In genomic region chr3:31106597-31106996, GRCm38 (mm10) we compare ENCODE assay signal across 28 mouse cellular contexts. TPM values are rescaled to one million over a fixed set of nuclear protein-coding genes. Genes with fewer than 3 reads are reported as not detected.
DNase-seq lines count a peak whose midpoint lies in the region; ATAC-seq and TF ChIP-seq lines count a peak whose summit lies in the region.
"Had no signal": no experiment of that assay in that cellular context is flagged by ENCODE, and none has a peak within 500 bp of the region (broad histone marks: within the 10 kb centered on the region; RNA-seq: fewer than 3 reads in every experiment).

No protein-coding gene starts in this region.

- peaks cover 98% of the 10 kb centered on the region for H3K79me2 ChIP-seq in macrophage (ENCODE audit: inconsistent target)

- DNase-seq in lung, postnatal 0 days (ENCODE audit: low spot score): peak; percentile 19
- no peak for DNase-seq in lung, adult 2 months
- DNase-seq in splenic B cell, adult 2 months (ENCODE audit: low read depth, low spot score): peak; percentile 41
- no peak for DNase-seq in cerebellum, adult 2 months
- DNase-seq in hindbrain, postnatal 0 days (ENCODE audit: low spot score): no peak
- DNase-seq: adrenal gland, postnatal 14 days; cerebellum, adult 11 months; cerebellum, postnatal 10 days; forebrain, postnatal 0 days; gastrocnemius, postnatal 25 days; kidney, adult 8-10 months; kidney, postnatal 14 days; lung, adult 18-20 months; retina, postnatal 1 day; right cerebral cortex, postnatal 25 days; spleen, adult 18-20 months; thymus, postnatal 36 days had no signal

- TF ChIP-seq POLR2A in lung, adult 2 months (IDR thresholded peaks at IDR 0.05; ENCODE audit: borderline replicate concordance, extremely low read depth, low read depth, low read length): no peak
- TF ChIP-seq POLR2A in bone marrow, adult 2 months (IDR thresholded peaks at IDR 0.05; ENCODE audit: borderline replicate concordance, control insufficient read depth, low read depth, low read length): no peak
- no peak for TF ChIP-seq POLR2A in cerebellum, adult 2 months (IDR thresholded peaks at IDR 0.05; ENCODE audit: borderline replicate concordance, insufficient read depth, low read length)

- no peak overlapping the region for H3K27ac ChIP-seq in lung, postnatal 0 days (ENCODE audit: low read length)
- H3K27ac ChIP-seq in bone marrow, adult 2 months (ENCODE audit: control insufficient read depth, insufficient read depth, low read depth, low read length, poor library complexity): peak overlapping the region; percentile 55; the same call in 1 of the 2 replicates
- 0 out of 2 replicates have a peak overlapping the region, but pooled peaks have one; percentile 15 for H3K27ac ChIP-seq in macrophage
- H3K27ac ChIP-seq in cerebellum, adult 2 months (ENCODE audit: insufficient read depth, low read length): no peak overlapping the region
- no peak overlapping the region for H3K27ac ChIP-seq in hindbrain, postnatal 0 days
- H3K27ac ChIP-seq: embryonic facial prominence, embryonic 12.5 days; heart, embryonic 10.5 days; intestine, embryonic 15.5 days; limb, embryonic 15.5 days; stomach, embryonic 15.5 days had no signal

- H3K9ac ChIP-seq in lung, postnatal 0 days (replicated peaks; ENCODE audit: low read depth): no peak overlapping the region
- H3K9ac ChIP-seq in hindbrain, postnatal 0 days (replicated peaks; ENCODE audit: low read length): no peak overlapping the region
- H3K9ac ChIP-seq: embryonic facial prominence, embryonic 12.5 days; forebrain, postnatal 0 days; hindbrain, embryonic 15.5 days; intestine, embryonic 15.5 days; limb, embryonic 15.5 days; midbrain, embryonic 15.5 days; stomach, embryonic 15.5 days had no signal

- no peak overlapping the region for H3K4me2 ChIP-seq in lung, postnatal 0 days (replicated peaks; ENCODE audit: low read depth, low read length)
- no peak overlapping the region for H3K4me2 ChIP-seq in hindbrain, postnatal 0 days (ENCODE audit: low read depth, low read length)
- H3K4me2 ChIP-seq: embryonic facial prominence, embryonic 12.5 days; intestine, embryonic 15.5 days; limb, embryonic 15.5 days; midbrain, embryonic 15.5 days; stomach, embryonic 15.5 days had no signal

- H3K36me3 ChIP-seq in lung, postnatal 0 days (ENCODE audit: insufficient read depth, low read length): no peaks in the 10 kb centered on the region
- H3K36me3 ChIP-seq in macrophage (ENCODE audit: inconsistent target): 0 out of 2 replicates have a peak, but pooled peaks cover 6% of the 10 kb centered on the region
- H3K36me3 ChIP-seq in splenic B cell, adult 2 months (ENCODE audit: control insufficient read depth, insufficient read depth, low read length, poor library complexity, severe bottlenecking): no peaks in the 10 kb centered on the region
- no peaks in the 10 kb centered on the region for H3K36me3 ChIP-seq in hindbrain, postnatal 0 days (ENCODE audit: insufficient read depth, low read length)
- H3K36me3 ChIP-seq: heart, embryonic 10.5 days; hindbrain, embryonic 15.5 days; intestine, embryonic 15.5 days; limb, embryonic 15.5 days; midbrain, embryonic 15.5 days; stomach, embryonic 15.5 days had no signal

- peaks cover 9% of the 10 kb centered on the region; the same call in 1 of the 2 replicates for H3K4me1 ChIP-seq in lung, postnatal 0 days (ENCODE audit: insufficient read depth, low read depth, low read length)
- peaks cover 32% of the 10 kb centered on the region for H3K4me1 ChIP-seq in lung, adult 2 months (ENCODE audit: control insufficient read depth, insufficient read depth, low read length)
- no peaks in the 10 kb centered on the region; the same call in 1 of the 2 replicates for H3K4me1 ChIP-seq in bone marrow, adult 2 months (ENCODE audit: control insufficient read depth, insufficient read depth, low read length)
- H3K4me1 ChIP-seq in cerebellum, adult 2 months (ENCODE audit: control insufficient read depth, insufficient read depth, low read length): 0 out of 2 replicates have a peak, but pooled peaks cover 9% of the 10 kb centered on the region
- no peaks in the 10 kb centered on the region for H3K4me1 ChIP-seq in hindbrain, postnatal 0 days (ENCODE audit: insufficient read depth, low read length)
- H3K4me1 ChIP-seq: intestine, embryonic 15.5 days had no signal

- 75% methylated on average over 6 of the region's 6 CpGs for WGBS in lung, postnatal 0 days
- WGBS in lung, adult 2 months: 70% methylated on average over 6 of the region's 6 CpGs
- 37% methylated on average over 6 of the region's 6 CpGs for WGBS in bone marrow, adult 2 months
- WGBS in macrophage (ENCODE audit: missing documents): 5% methylated on average over 6 of the region's 6 CpGs
- WGBS in cerebellum, adult 2 months: 86% methylated on average over 6 of the region's 6 CpGs
- 80% methylated on average over 6 of the region's 6 CpGs for WGBS in hindbrain, postnatal 0 days

- no peak for TF ChIP-seq CTCF in lung, postnatal 0 days (IDR thresholded peaks at IDR 0.05)
- TF ChIP-seq CTCF in lung, adult 2 months (IDR thresholded peaks at IDR 0.05; ENCODE audit: insufficient read depth, low read length): no peak
- no peak for TF ChIP-seq CTCF in bone marrow, adult 2 months (IDR thresholded peaks at IDR 0.05; ENCODE audit: control insufficient read depth, insufficient read depth, low read length)
- no peak for TF ChIP-seq CTCF in cerebellum, adult 2 months (IDR thresholded peaks at IDR 0.05; ENCODE audit: borderline replicate concordance, insufficient read depth, low read depth, low read length)
- no peak for TF ChIP-seq CTCF in hindbrain, postnatal 0 days (IDR thresholded peaks at IDR 0.05; ENCODE audit: low read depth)

- no peak for ATAC-seq in lung, postnatal 0 days
- no peak for ATAC-seq in hindbrain, postnatal 0 days
- ATAC-seq: intestine, embryonic 15.5 days; midbrain, embryonic 15.5 days had no signal

- no peaks in the 10 kb centered on the region for H3K9me3 ChIP-seq in lung, postnatal 0 days (ENCODE audit: low read length)
- no peaks in the 10 kb centered on the region for H3K9me3 ChIP-seq in hindbrain, postnatal 0 days (ENCODE audit: low read length)
- H3K9me3 ChIP-seq: embryonic facial prominence, embryonic 12.5 days; heart, embryonic 10.5 days; hindbrain, embryonic 15.5 days; intestine, embryonic 15.5 days; limb, embryonic 15.5 days; midbrain, embryonic 15.5 days; stomach, embryonic 15.5 days had no signal

- H3K4me3 ChIP-seq in lung, postnatal 0 days (ENCODE audit: low read depth, low read length): no peak overlapping the region
- no peak overlapping the region for H3K4me3 ChIP-seq in lung, adult 2 months (replicated peaks; ENCODE audit: extremely low read depth, low read depth, low read length)
- peak overlapping the region; percentile 49 for H3K4me3 ChIP-seq in bone marrow, adult 2 months (replicated peaks; ENCODE audit: control insufficient read depth, low read depth, low read length)
- no peak overlapping the region for H3K4me3 ChIP-seq in macrophage (ENCODE audit: inconsistent target)
- no peak overlapping the region for H3K4me3 ChIP-seq in cerebellum, adult 2 months (replicated peaks; ENCODE audit: insufficient read depth, low read depth, low read length)
- H3K4me3 ChIP-seq in hindbrain, postnatal 0 days (ENCODE audit: low read length): no peak overlapping the region
- H3K4me3 ChIP-seq: embryonic facial prominence, embryonic 12.5 days; heart, embryonic 10.5 days; hindbrain, embryonic 15.5 days; intestine, embryonic 15.5 days; limb, embryonic 15.5 days; midbrain, embryonic 15.5 days; myocyte; stomach, embryonic 15.5 days had no signal

- no peak for TF ChIP-seq EP300 in lung, postnatal 0 days (IDR thresholded peaks at IDR 0.05)

- no peaks in the 10 kb centered on the region for H3K27me3 ChIP-seq in lung, postnatal 0 days (replicated peaks; ENCODE audit: insufficient read depth, low read length)
- H3K27me3 ChIP-seq in splenic B cell, adult 2 months (ENCODE audit: control insufficient read depth, insufficient read depth, low read length, poor library complexity, severe bottlenecking): no peaks in the 10 kb centered on the region
- H3K27me3 ChIP-seq in cerebellum, adult 2 months (ENCODE audit: control insufficient read depth, insufficient read depth, low read length): no peaks in the 10 kb centered on the region
- no peaks in the 10 kb centered on the region for H3K27me3 ChIP-seq in hindbrain, postnatal 0 days (ENCODE audit: insufficient read depth, low read length)
- H3K27me3 ChIP-seq: embryonic facial prominence, embryonic 12.5 days; hindbrain, embryonic 15.5 days; intestine, embryonic 15.5 days; limb, embryonic 15.5 days; midbrain, embryonic 15.5 days; stomach, embryonic 15.5 days had no signal

RNA-seq across cellular contexts. Expression of gene Skil, which starts 11.7 kb away (rescaled TPM):
- polyA plus RNA-seq in lung, postnatal 0 days (2015; fragmentation: Nextera tagmentation; extraction: Ambion mirVana): 24.8 and 29.6 TPM in 2 replicates
- 6.9 and 11.1 TPM in 2 replicates for polyA plus RNA-seq in lung, adult 2 months (2012; rRNA removed)
- polyA plus RNA-seq in bone marrow, adult 2 months (2011; ENCODE audit: insufficient read depth, insufficient read length, low replicate concordance, missing spikeins): 1.4 and 2.9 TPM in 2 replicates
- 1,000 to 10,000 TPM in 1 of 26 experiments, 100 to 1,000 TPM in 22, 10 to 100 TPM in 3; 27.8 to 1,005 (median 381) TPM for total RNA-seq in macrophage (2018; cell fraction: chromatin; rRNA removed)
- total RNA-seq in macrophage (2018; cell fraction: cytosol; rRNA removed): 100 to 1,000 TPM in 9 of 26 experiments, 10 to 100 TPM in 17; 12.1 to 174 (median 62.6) TPM
- 100 to 1,000 TPM in 24 of 26 experiments, 10 to 100 TPM in 2; 25.2 to 663 (median 321) TPM for total RNA-seq in macrophage (2018; cell fraction: nucleus; rRNA removed)
- 8.7 to 24.6 TPM (median 11.8 TPM) in 3 replicates for polyA plus RNA-seq in macrophage (2018)
- polyA plus RNA-seq in cerebellum, adult 2 months (2012; rRNA removed): 14.0 and 14.5 TPM in 2 replicates
- 36.4 and 38.9 TPM in 2 replicates for total RNA-seq in hindbrain, postnatal 0 days (2014; rRNA removed)
- polyA plus RNA-seq in hindbrain, postnatal 0 days (2015; fragmentation: Nextera tagmentation; extraction: Ambion mirVana): 23.9 and 25.1 TPM in 2 replicates

RNA-seq across cellular contexts. Expression of gene Cldn11, which starts 43.1 kb away (rescaled TPM):
- 1.3 and 2.2 TPM in 2 replicates for polyA plus RNA-seq in lung, postnatal 0 days (2015; fragmentation: Nextera tagmentation; extraction: Ambion mirVana)
- polyA plus RNA-seq in lung, adult 2 months (2012; rRNA removed): 0.80 and 1.3 TPM in 2 replicates
- polyA plus RNA-seq in bone marrow, adult 2 months (2011; ENCODE audit: insufficient read depth, insufficient read length, low replicate concordance, missing spikeins): 0.80 TPM in 1 of 2 replicates, not detected in the other
- not detected for total RNA-seq in macrophage (2018; cell fraction: chromatin; rRNA removed)
- under 1 TPM in 2 of 26 experiments, not detected in 24; 0.06 to 0.12 TPM for total RNA-seq in macrophage (2018; cell fraction: cytosol; rRNA removed)
- 1 to 10 TPM in 1 of 26 experiments, under 1 TPM in 1, not detected in 24; 0.54 to 1.7 TPM for total RNA-seq in macrophage (2018; cell fraction: nucleus; rRNA removed)
- not detected in 3 replicates for polyA plus RNA-seq in macrophage (2018)
- 312 and 337 TPM in 2 replicates for polyA plus RNA-seq in cerebellum, adult 2 months (2012; rRNA removed)
- total RNA-seq in hindbrain, postnatal 0 days (2014; rRNA removed): 61.8 and 80.1 TPM in 2 replicates
- 71.0 and 76.7 TPM in 2 replicates for polyA plus RNA-seq in hindbrain, postnatal 0 days (2015; fragmentation: Nextera tagmentation; extraction: Ambion mirVana)
- total RNA-seq: hematopoietic stem cell, adult 5-6 weeks had no signal
- polyA plus RNA-seq: myocyte had no signal

Comparison
In these comparisons a context has a peak if more than half of its experiments do, and no peak if none do; other contexts are left out.
1. DNase-seq: peak in lung, postnatal 0 days (single experiment) and splenic B cell, adult 2 months (single experiment); none in lung, adult 2 months (single experiment), cerebellum, adult 2 months (0 of 2) and hindbrain, postnatal 0 days (single experiment).
2. H3K27ac ChIP-seq: peak in bone marrow, adult 2 months (single experiment) and macrophage (single experiment); none in lung, postnatal 0 days (single experiment), cerebellum, adult 2 months (single experiment) and hindbrain, postnatal 0 days (single experiment).
3. RNA of gene Cldn11, which starts 43.1 kb away (polyA plus RNA-seq): 312 to 337 TPM in cerebellum, adult 2 months and 71.0 to 76.7 TPM in hindbrain, postnatal 0 days; 1.3 to 2.2 TPM in lung, postnatal 0 days, 0.80 to 1.3 TPM in lung, adult 2 months, 0.80 TPM in bone marrow, adult 2 months and not detected in macrophage; every median in the first group is over 10 times any median in the second.